Mouse (Mus musculus) neural tube, embryonic 15.5 days (tissue): Measurements from ENCODE around the gene Tspan32. TPM values are rescaled to one million over a fixed set of nuclear protein-coding genes. Genes with fewer than 3 reads are reported as not detected.

Experiments used
- ATAC-seq: fragments of 200-750 bp; cut with Nextera tagmentation; 2 replicates; pipeline ENCODE4 v1.8.0; 2017; ENCODE audit warnings: mild to moderate bottlenecking, moderate TSS enrichment, moderate library complexity; ENCODE audit not compliant: low FRiP score
- H3K27ac ChIP-seq: fragments of 300-500 bp; sonication (generic); replicated peaks from 2 replicates; pipeline ENCODE4 v1.5.1; 2015; ENCODE audit warnings: mild to moderate bottlenecking, inconsistent platforms
- H3K27me3 ChIP-seq: fragments of 300-500 bp; sonication (generic); replicated peaks from 2 replicates; pipeline ENCODE4 v1.6.1; 2015; ENCODE audit warnings: inconsistent platforms
- H3K36me3 ChIP-seq: fragments of 300-500 bp; sonication (generic); 2 replicates; pipeline ENCODE4 v1.6.1; 2015; ENCODE audit warnings: inconsistent platforms
- H3K4me1 ChIP-seq: fragments of 300-500 bp; sonication (generic); 2 replicates; pipeline ENCODE4 v1.6.1; 2015; ENCODE audit warnings: inconsistent platforms
- H3K4me2 ChIP-seq: fragments of 300-500 bp; sonication (generic); 2 replicates; pipeline ENCODE4 v1.6.1; 2015; ENCODE audit warnings: inconsistent platforms, mild to moderate bottlenecking, moderate library complexity
- H3K4me3 ChIP-seq: fragments of 300-500 bp; sonication (generic); replicated peaks from 2 replicates; pipeline ENCODE4 v1.5.1; 2015; ENCODE audit warnings: mild to moderate bottlenecking, inconsistent platforms
- H3K9ac ChIP-seq: fragments of 300-500 bp; sonication (generic); replicated peaks from 2 replicates; pipeline ENCODE4 v1.6.1; 2015; ENCODE audit warnings: mild to moderate bottlenecking, inconsistent platforms
- H3K9me3 ChIP-seq: fragments of 300-500 bp; sonication (generic); replicated peaks from 2 replicates; pipeline ENCODE4 v1.6.1; 2016; ENCODE audit warnings: inconsistent platforms
- WGBS: fragments of 180-500 bp; shearing (Covaris S2); methylation state at CpG from one replicate; pipeline ENCODE4 v1.1.7; 2015; ENCODE audit warnings: mixed read lengths; 5-methylcytosine and 5-hydroxymethylcytosine counted together
- polyA plus RNA-seq: library from polyadenylated mRNA; unstranded; fragments of >200 nt; fragmentation: Nextera tagmentation; extraction: Ambion mirVana; gene quantifications from 2 replicates; pipeline ENCODE4 v1.2.1, GENCODE M21; 2015

The Tspan32 gene
- polyA plus RNA-seq, 1 experiment from 2014 or later = 0.51 TPM

DNA sequence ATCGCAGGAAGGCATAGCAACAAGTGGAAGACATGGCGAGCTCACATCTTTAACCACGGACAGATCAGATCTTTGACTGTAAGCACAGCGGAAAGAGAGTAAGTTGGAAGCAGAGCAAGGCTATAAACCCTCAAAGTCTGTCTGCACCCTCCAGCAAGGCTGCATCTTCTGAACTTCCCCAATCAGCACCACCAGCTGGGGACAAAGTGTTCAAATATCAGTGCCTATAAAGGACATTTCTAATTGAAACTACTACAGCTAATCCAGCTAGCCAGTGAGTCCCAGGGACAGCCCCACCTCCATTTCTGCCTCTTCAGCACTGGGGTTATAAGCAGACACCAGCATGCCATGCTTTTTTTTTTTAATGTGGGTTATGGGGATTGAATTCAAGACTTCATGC, 32.5 kb downstream of the Tspan32 start:
- no peaks in the 10 kb centered on the region for H3K9me3 ChIP-seq

DNA sequence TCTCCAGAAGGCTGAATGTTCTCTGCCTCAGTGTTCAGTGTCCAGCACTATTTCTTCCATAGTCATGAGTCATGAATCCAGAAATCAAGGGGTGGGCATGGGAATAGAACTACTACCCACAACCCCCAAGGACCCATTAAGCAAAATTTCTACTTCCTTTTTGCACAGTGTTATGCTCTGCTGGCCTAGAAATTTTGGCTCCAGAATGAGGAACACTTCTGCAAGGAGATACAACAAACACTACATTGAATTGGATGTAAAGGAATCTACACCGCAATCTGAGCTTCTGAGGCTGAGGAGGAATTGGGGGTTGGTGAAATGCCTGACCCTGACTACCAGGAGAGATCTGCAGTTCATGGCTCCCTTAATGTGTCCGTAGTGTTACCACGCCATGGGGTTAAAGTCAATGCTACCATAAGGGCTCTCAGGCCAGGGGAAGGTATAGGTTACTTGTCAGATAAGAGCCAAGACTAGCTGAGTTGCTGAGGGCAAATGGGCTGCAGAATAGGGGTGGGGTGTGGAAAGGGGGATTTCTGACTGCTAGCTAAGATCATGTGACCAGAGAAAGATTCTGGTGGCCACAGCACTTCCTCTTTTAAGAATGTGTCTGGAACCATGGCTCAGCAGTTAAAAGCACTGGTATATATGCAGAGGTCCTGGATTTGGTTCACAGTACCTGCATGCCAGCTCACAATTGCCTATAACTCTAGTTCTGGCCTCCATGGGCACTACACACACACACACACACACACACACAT, 33.5 kb downstream of the Tspan32 start:
- Histone ChIP-seq H3K4me2 (no peak overlapping the region), H3K9ac (no peak overlapping the region), H3K27me3 (no peaks in the 10 kb centered on the region), H3K4me3 (no peak overlapping the region), H3K4me1 (no peaks in the 10 kb centered on the region), H3K36me3 (peaks cover 32% of the 10 kb centered on the region), H3K27ac (no peak overlapping the region), H3K9me3 (no peaks in the 10 kb centered on the region)
- no peak for ATAC-seq
- 96% methylated on average over 3 of the region's 3 CpGs for WGBS

More for the DNA sequence above, 32.5 kb downstream of the Tspan32 start:
- Histone ChIP-seq H3K4me3 (no peak overlapping the region), H3K27me3 (no peaks in the 10 kb centered on the region), H3K9ac (no peak overlapping the region), H3K36me3 (peaks cover 33% of the 10 kb centered on the region), H3K27ac (no peak overlapping the region), H3K4me2 (no peak overlapping the region), H3K4me1 (no peaks in the 10 kb centered on the region)
- 96% methylated on average over 4 of the region's 4 CpGs for WGBS
- no peak for ATAC-seq

DNA sequence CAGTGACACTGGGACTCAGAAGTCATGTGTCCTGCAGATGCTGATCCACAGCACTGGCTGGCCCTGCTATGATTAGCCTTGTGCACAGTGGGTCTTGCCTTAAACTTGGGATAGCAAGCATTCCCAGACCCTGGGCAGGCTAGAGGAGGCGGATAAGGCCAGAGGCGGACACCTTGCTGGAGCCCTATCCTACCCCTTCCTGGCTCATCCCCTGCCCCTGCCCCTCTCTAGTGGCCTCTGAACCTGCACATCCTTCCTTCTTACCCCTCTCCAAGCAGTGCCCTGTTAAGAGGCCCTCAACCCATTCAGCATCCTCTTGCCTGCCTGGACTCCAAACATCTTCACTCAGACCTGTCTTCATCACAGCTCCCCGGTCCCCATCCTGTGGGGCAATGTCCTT, 35.7 kb downstream of the Tspan32 start:
- Histone ChIP-seq H3K4me2 (no peak overlapping the region), H3K27ac (no peak overlapping the region), H3K27me3 (no peaks in the 10 kb centered on the region), H3K9ac (no peak overlapping the region), H3K4me3 (no peak overlapping the region), H3K36me3 (peaks cover 23% of the 10 kb centered on the region; the same call in 1 of the 2 replicates), H3K4me1 (no peaks in the 10 kb centered on the region), H3K9me3 (no peaks in the 10 kb centered on the region)
- ATAC-seq = no peak
- WGBS = 96% methylated on average over 3 of the region's 3 CpGs

DNA sequence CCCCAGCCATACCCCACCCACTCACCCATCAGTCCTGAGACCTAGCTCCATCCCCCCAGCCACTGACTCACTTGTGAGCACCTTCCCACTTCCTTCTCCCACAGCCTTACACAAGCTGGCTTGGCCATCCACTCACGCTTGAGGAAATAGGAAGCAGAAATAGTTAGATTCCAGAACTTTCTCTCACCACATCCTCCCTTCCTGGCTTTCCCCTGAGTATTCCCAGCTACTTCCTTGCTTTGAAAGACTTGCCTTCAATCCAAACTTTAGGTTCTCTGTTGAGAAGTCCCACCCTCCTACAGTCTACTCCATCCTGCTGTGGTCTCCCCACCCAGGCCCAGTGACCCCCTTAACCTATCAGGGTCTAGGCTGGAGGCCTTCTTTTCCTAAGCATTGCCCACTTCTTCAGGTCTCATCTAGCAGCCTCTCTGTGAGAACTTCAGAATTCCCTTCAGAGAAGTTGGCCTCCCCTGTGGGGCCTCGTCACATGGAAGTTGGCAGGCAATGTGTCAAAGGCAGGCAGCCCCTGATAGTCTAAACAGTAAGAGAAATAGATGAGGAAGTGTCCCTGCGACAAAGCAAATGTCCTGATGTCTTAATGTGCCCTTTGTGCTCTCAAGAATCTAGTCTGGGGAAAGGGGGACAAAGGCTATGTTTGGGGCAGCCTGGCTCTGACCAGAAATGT, 36.4 kb downstream of the Tspan32 start:
- H3K9ac ChIP-seq = no peak overlapping the region
- 80% methylated on average over 3 of the region's 3 CpGs for WGBS
- peaks cover 23% of the 10 kb centered on the region; the same call in 1 of the 2 replicates for H3K36me3 ChIP-seq
- no peaks in the 10 kb centered on the region for H3K27me3 ChIP-seq
- H3K4me3 ChIP-seq = no peak overlapping the region
- H3K27ac ChIP-seq = no peak overlapping the region
- H3K9me3 ChIP-seq = no peaks in the 10 kb centered on the region
- H3K4me2 ChIP-seq = no peak overlapping the region
- ATAC-seq = no peak
- H3K4me1 ChIP-seq = no peaks in the 10 kb centered on the region

DNA sequence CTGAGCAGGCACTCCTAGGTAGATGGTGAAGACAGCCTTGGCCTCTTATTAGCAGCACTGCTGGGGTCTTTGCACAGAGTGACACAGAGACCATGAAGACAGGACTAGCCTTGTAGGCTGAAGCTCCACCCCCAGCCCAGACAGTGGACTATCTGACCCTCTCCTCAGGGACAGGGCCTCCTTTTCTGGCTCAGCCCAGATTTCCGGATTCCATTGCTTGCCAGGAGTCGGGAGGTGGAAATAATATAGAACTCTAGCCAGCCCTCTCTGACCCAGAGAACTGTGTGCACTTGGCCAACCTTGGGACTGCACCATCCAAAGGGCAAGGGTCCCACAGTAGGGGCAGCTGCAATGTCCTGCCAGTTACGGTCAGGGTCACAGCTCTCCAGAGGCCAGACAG, 37.2 kb downstream of the Tspan32 start:
- Histone ChIP-seq H3K4me1 (no peaks in the 10 kb centered on the region), H3K9ac (no peak overlapping the region), H3K27ac (no peak overlapping the region; the same call in 1 of the 2 replicates), H3K27me3 (no peaks in the 10 kb centered on the region), H3K4me3 (no peak overlapping the region), H3K4me2 (no peak overlapping the region), H3K36me3 (peaks cover 18% of the 10 kb centered on the region; the same call in 1 of the 2 replicates), H3K9me3 (no peaks in the 10 kb centered on the region)
- 69% methylated on average over 3 of the region's 3 CpGs for WGBS
- no peak for ATAC-seq

DNA sequence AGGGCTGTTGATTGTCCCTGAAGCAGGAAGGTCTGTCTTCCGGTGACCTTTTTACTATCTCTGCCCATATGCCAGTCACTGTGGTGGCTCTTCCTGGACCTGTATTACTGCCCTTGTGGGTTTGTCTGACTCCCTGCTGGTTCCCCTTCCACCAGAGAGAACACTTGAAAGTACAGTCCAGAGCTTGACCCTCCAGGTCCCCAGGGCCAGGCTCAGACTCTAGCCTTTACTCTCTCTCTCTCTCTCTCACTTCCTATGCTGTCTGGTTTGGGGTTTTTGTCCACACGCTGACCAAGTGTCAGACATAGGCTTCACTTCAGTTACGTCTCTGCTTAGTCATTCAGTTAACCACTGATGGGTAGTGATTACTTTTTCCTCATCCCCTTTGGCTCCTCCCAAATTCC, 38.1 kb downstream of the Tspan32 start:
- Histone ChIP-seq H3K4me2 (no peak overlapping the region), H3K27ac (no peak overlapping the region; the same call in 1 of the 2 replicates), H3K4me3 (no peak overlapping the region), H3K36me3 (peaks cover 14% of the 10 kb centered on the region; the same call in 1 of the 2 replicates), H3K9me3 (no peaks in the 10 kb centered on the region), H3K9ac (no peak overlapping the region), H3K4me1 (no peaks in the 10 kb centered on the region), H3K27me3 (no peaks in the 10 kb centered on the region)
- WGBS = 80% methylated on average over 3 of the region's 3 CpGs
- ATAC-seq = no peak

DNA sequence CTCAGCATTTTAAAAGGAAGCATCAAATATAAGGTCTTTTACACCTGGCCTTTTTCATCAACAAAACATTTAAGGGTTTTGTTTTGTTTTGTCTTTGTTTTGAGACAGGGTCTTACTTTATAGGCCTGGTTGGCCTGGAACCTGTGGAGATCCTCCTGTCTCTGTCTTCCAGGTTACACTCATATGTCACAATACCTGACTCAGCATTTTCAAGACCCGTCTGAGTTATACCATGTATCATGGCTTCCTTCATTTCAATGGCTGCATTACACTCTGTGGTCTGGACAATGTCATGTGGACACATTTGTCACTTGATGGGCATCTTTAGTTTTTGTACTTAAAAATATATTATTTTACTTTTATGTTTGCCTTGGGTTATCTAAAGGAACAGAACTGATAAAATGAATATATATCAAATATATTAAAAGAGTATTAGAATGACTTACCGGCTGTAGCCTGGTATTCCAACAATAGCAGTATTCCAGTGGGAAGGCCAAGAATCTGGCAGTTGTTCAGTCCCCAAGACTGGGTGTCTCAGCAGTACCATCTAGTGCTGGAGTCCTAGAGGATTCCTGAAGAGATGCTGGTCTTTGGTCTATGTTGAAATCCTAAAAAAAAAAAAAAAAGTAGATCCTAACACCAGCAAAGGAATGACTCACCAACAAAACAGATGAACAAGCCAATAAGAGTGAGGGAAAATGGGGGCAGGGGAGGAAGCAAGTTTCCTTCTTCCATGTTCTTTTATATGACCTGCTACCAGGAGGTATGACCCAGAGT, 39.4 kb downstream of the Tspan32 start:
- no peak overlapping the region for H3K4me3 ChIP-seq
- H3K36me3 ChIP-seq = peaks cover 14% of the 10 kb centered on the region; the same call in 1 of the 2 replicates
- no peak overlapping the region for H3K4me2 ChIP-seq
- no peaks in the 10 kb centered on the region for H3K27me3 ChIP-seq
- H3K9ac ChIP-seq = no peak overlapping the region
- WGBS = 95% methylated on average over 2 of the region's 2 CpGs
- H3K4me1 ChIP-seq = no peaks in the 10 kb centered on the region
- H3K9me3 ChIP-seq = no peaks in the 10 kb centered on the region
- no peak overlapping the region for H3K27ac ChIP-seq
- no peak for ATAC-seq

DNA sequence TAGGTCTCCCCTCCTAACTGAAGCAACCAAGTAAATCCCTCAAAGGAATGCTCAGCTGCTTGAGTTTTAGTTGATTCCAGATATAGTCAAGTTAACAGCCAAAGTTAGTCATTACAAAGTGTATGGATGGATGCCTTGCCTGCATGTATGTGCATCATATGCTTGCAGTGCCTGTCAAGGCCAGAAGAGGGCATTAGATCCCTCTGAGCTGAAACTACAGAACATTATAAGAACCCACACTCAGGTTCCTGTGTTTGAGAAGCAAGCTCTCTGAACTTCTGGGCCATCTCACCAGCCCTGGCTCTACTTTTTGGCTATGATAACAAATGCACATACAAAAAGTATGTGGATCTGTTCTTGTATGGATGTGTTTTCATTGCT, 40.0 kb downstream of the Tspan32 start:
- Histone ChIP-seq H3K4me2 (no peak overlapping the region), H3K9ac (no peak overlapping the region), H3K4me3 (no peak overlapping the region), H3K4me1 (no peaks in the 10 kb centered on the region), H3K9me3 (no peaks in the 10 kb centered on the region), H3K27ac (no peak overlapping the region), H3K36me3 (peaks cover 11% of the 10 kb centered on the region; the same call in 1 of the 2 replicates), H3K27me3 (no peaks in the 10 kb centered on the region)
- no peak for ATAC-seq

DNA sequence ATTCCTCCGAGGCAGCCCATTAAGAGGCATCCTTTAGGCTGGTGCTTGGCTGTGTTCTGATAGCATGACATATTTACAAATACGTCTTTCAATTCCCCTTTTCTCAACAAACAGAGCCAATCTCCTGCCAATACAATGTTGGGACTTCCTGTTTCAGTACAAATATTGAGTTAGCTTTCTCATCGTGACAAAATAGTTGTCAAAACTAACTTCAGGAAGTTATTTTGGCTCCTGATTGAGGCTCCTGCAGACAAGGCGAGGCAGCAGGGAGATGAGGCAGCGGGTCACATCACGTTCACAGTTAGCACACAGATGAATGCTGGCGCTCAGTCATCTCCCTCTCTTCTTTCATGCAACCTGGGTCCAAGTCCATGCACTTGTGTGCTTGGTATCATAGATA, 41.5 kb downstream of the Tspan32 start:
- 85% methylated on average over 7 of the region's 7 CpGs for WGBS
- H3K4me2 ChIP-seq = no peak overlapping the region
- ATAC-seq = no peak
- peaks cover 11% of the 10 kb centered on the region; the same call in 1 of the 2 replicates for H3K36me3 ChIP-seq
- H3K9ac ChIP-seq = no peak overlapping the region
- H3K9me3 ChIP-seq = no peaks in the 10 kb centered on the region
- H3K4me3 ChIP-seq = no peak overlapping the region
- no peak overlapping the region for H3K27ac ChIP-seq
- H3K4me1 ChIP-seq = no peaks in the 10 kb centered on the region
- H3K27me3 ChIP-seq = no peaks in the 10 kb centered on the region

DNA sequence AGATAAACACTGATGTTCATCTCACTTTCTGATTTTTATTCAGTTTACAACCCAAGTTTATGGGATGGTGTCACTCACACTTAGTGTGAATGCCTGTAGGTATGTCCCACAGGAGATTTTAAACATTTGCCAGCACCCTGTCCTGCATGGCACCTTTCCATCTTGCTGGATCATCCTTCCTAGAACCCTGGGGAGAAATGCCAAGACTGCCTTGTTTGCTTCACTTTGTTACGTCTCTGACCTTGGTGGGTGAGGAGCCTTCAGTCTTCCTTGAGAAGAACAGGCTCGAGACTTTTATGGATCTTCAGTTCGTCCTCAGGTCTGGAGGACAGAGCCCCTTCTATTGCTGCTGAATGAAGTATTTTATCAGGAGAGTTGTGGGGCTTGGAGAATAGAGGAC, 44.5 kb downstream of the Tspan32 start:
- no peaks in the 10 kb centered on the region for H3K27me3 ChIP-seq
- ATAC-seq = no peak
- H3K9ac ChIP-seq = no peak overlapping the region
- H3K4me3 ChIP-seq = no peak overlapping the region
- no peak overlapping the region for H3K27ac ChIP-seq
- peaks cover 18% of the 10 kb centered on the region for H3K4me1 ChIP-seq
- H3K4me2 ChIP-seq = no peak overlapping the region
- no peaks in the 10 kb centered on the region for H3K9me3 ChIP-seq
- H3K36me3 ChIP-seq = no peaks in the 10 kb centered on the region
- 78% methylated on average over 3 of the region's 3 CpGs for WGBS

DNA sequence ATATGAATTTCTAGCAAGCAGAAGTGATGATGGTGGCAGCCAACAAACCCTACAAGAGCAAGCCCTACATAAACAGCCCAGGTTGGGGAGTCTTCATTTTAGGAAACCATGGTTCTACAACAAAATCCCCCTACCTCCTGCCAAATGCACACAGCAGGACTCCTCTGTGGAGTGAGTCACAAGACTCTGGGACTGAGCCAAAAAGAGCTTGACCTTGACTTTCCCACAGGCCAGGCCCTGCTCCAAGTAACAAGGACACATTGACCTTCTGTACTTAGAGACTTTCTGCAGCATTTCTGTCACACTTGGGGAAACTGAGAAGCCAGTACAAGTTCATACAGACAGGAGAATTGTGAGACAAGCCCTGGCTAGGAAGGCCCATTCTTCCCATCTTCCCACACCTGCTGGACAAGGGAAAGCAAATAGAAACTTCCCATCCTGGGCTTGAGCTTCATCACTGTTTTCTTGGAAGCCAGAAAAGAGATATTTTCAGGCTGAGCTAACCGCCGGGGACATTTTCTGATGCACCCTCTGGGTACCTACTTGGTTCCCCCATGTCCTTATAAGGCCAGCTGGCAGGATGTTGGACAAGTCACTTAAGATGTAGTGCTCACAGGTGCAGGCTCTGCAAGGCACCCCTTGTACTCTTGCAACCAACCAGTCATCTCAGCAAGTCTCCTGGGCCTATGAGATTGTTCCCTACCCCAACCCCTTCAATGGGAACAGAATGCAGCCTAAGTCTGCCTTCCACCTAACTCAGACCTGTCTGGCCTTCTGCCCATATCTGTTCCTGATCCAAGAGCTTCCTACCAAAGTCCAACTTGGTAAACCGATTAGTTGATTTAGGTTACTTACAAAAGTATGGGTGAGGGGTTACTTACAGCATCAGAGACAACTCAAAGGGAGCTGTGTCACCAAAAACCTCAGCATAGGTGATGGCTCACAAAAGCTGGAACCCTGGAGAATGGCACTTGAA, 45.3 kb downstream of the Tspan32 start:
- Histone ChIP-seq H3K4me2 (no peak overlapping the region), H3K27me3 (no peaks in the 10 kb centered on the region), H3K9me3 (no peaks in the 10 kb centered on the region), H3K9ac (no peak overlapping the region), H3K36me3 (no peaks in the 10 kb centered on the region), H3K27ac (no peak overlapping the region), H3K4me1 (peaks cover 26% of the 10 kb centered on the region), H3K4me3 (no peak overlapping the region)
- ATAC-seq = no peak
- 96% methylated on average over 3 of the region's 3 CpGs for WGBS
